Mouse (Mus musculus): ENCODE measurements at regions not wholly inside any gene's neighbourhood (a gene's known extent, or its start where the extent isn't known, plus 50 kb on each side); places are given as distances from the start of the nearest gene placed in this dataset.

- ChIA-PET POLR2A (no interaction called here), CTCF (interaction anchor here (1.0 kb wide), 1 partner anchor 38 kb away, joined by 4 read pairs; no protein-coding TSS in a partner anchor)
- ATAC-seq (no peak), DNase-seq (ENCODE audit: low read depth, low spot score) (no peak)
- in situ Hi-C loops (cut with MboI; ENCODE audit: low pct_unique_long_range_greater_than_20kb), result no loop called here
- TF ChIP-seq CTCF (IDR thresholded peaks at IDR 0.05), result no peak
- H3K27me3 ChIP-seq, result peaks cover 9% of the 10 kb centered on the region
These were observed 158.9 kb downstream of the Tph2 start for GRCm38 (mm10) chr10:115025950-115026349.

GRCm38 (mm10) chr10:115019443-115019842 is 165.4 kb downstream of the Tph2 start:
- CTCF ChIA-PET, result no interaction called here
- no peak for DNase-seq (ENCODE audit: low read depth, low spot score)
- no peak for TF ChIP-seq CTCF (IDR thresholded peaks at IDR 0.05)
- in situ Hi-C loops (cut with MboI; ENCODE audit: low pct_unique_long_range_greater_than_20kb), result no loop called here
- POLR2A ChIA-PET, result no interaction called here
- no peak for ATAC-seq
- H3K27me3 ChIP-seq, result no peaks in the 10 kb centered on the region

GRCm38 (mm10) chr10:115013491-115014001 is 171.3 kb downstream of the Tph2 start:
- ChIA-PET POLR2A (no interaction called here), CTCF (interaction anchor here (1.0 kb wide), 1 partner anchor 9 kb away, joined by 3 read pairs; no protein-coding TSS in a partner anchor)
- DNase-seq (ENCODE audit: low read depth, low spot score) (no peak), ATAC-seq (no peak)
- H3K27me3 ChIP-seq, result peaks cover 9% of the 10 kb centered on the region
- no peak for TF ChIP-seq CTCF (IDR thresholded peaks at IDR 0.05)
- in situ Hi-C loops (cut with MboI; ENCODE audit: low pct_unique_long_range_greater_than_20kb), result no loop called here

DNA sequence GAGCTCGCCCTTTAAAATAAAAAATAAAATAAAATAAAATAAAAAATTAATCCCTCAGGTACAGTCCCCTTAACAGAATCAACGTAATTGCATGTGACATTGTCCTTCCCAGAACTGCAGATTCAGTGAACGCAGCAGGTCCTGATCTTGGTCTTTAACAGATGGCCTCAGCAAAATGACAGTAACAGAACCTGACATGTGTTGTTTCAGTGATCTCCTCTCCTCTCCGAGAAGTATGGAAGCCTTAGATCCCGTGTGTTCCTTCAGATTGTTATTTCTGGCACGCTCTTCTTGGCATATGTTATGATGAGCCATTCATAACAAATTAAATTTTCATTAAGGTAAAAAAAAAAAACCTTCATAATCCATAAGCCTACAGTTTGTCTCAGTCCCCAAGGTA is 171.9 kb downstream of the Tph2 start:
- ATAC-seq (no peak), DNase-seq (ENCODE audit: low read depth, low spot score) (no peak)
- ChIA-PET POLR2A (no interaction called here), CTCF (interaction anchor here (1.0 kb wide), 1 partner anchor 10 kb away, joined by 3 read pairs; no protein-coding TSS in a partner anchor)
- in situ Hi-C loops (cut with MboI; ENCODE audit: low pct_unique_long_range_greater_than_20kb), result no loop called here
- no peak for TF ChIP-seq CTCF (IDR thresholded peaks at IDR 0.05)
- peaks cover 9% of the 10 kb centered on the region for H3K27me3 ChIP-seq

DNA sequence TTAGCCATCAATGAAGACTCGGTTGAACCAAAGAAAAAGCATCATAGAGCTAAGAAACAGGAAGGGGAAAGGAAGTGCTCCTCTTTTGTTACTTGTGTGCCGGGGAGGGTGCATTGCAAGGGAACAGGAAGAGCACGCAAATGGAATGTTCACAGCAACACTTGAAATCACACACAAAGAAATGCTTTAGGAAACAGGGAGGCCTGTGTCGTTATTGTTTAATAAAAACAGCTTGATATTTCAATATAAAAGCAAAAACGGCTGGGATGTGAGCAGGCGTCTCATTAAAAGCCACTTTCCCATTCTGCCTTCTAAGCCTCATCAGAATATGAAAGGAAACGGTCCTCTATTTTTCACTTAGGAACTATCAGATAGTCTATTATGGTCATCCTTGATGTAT is 172.5 kb downstream of the Tph2 start:
- CTCF ChIA-PET, result no interaction called here
- peaks cover 13% of the 10 kb centered on the region for H3K27me3 ChIP-seq
- in situ Hi-C loops (cut with MboI; ENCODE audit: low pct_unique_long_range_greater_than_20kb), result no loop called here
- ATAC-seq, result no peak
- POLR2A ChIA-PET, result no interaction called here
- no peak for TF ChIP-seq CTCF (IDR thresholded peaks at IDR 0.05)
- DNase-seq (ENCODE audit: low read depth, low spot score), result no peak

DNA sequence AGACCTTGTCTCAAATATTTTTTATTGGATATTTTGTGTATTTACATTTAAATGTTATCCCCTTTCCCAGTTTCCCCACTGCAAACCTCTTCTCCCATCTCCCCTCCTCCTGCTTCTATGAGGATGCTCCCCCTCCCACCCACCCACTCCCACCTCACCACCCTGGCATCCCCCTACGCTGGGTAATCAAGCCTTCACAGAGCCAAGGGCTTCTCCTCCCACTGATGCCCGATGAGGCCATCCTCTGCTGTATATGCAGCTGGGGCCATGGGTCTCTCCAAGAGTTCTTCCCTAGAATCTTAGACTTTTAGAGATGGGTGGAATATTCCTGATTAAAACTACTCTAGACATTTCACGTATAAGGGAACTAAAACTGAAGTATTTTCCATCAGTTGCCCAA is 172.9 kb downstream of the Tph2 start:
- in situ Hi-C loops (cut with MboI; ENCODE audit: low pct_unique_long_range_greater_than_20kb), result no loop called here
- POLR2A ChIA-PET, result no interaction called here
- CTCF ChIA-PET, result no interaction called here
- no peak for ATAC-seq
- peaks cover 13% of the 10 kb centered on the region for H3K27me3 ChIP-seq
- TF ChIP-seq CTCF (IDR thresholded peaks at IDR 0.05), result no peak
- no peak for DNase-seq (ENCODE audit: low read depth, low spot score)

DNA sequence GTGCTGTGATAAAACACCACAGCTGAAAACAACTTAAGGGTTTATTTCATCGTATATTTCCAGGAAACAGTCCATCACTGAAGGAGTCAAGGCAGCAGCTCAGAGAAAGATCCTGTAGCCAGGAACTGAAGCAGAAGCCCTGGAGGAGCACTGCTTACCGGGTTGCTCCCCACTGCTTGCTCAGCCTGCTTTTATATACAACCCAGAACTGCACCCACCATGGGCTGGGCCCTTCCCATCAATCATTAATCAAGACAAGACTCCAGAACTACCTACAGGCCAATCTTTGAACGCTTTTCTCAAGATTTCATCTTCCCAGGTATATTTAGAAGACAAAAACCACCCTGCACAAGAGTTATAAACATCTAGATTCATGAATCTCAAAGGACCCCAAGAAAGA is 188.4 kb downstream of the Tph2 start:
- H3K27me3 ChIP-seq, result no peaks in the 10 kb centered on the region
- in situ Hi-C loops (cut with MboI; ENCODE audit: low pct_unique_long_range_greater_than_20kb), result no loop called here
- CTCF ChIA-PET, result no interaction called here
- no peak for TF ChIP-seq CTCF (IDR thresholded peaks at IDR 0.05)
- POLR2A ChIA-PET, result no interaction called here
- ATAC-seq, result no peak
- DNase-seq (ENCODE audit: low read depth, low spot score), result no peak

DNA sequence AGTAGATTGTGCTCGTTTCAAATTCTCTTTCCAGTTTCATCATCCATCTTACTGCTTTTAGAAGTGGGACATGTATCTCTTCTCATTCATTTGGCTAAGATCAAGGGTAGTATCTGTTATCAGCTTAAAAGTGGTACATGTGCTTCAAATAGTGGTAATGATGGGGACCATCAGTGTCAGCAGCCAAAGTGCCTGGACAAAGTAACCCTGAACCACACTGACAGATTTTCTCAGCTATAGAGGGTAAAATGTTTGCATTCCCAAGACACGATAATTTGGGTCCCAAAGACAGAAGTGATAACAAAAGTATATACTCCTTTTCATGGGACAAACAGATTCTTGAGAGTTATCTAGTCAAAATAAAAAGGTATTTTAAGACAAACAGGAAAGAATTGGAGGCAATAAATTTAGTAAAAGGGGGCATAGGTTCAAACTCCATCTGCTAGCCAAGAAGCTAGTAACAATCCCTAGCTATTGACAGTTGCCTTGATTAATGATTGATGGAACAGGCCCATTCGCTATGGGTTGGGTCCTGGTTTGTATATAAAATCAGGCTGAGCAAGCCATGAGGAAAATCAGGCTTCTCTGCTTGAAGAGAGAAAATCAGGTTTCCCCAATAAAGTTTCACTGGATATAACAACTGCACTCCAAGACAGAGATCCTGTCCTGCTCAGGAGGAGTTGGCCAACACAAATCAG is 189.5 kb downstream of the Tph2 start:
- no peak for TF ChIP-seq CTCF (IDR thresholded peaks at IDR 0.05)
- in situ Hi-C loops (cut with MboI; ENCODE audit: low pct_unique_long_range_greater_than_20kb), result no loop called here
- ChIA-PET POLR2A (no interaction called here), CTCF (no interaction called here)
- ATAC-seq (no peak), DNase-seq (ENCODE audit: low read depth, low spot score) (no peak)
- no peaks in the 10 kb centered on the region for H3K27me3 ChIP-seq

DNA sequence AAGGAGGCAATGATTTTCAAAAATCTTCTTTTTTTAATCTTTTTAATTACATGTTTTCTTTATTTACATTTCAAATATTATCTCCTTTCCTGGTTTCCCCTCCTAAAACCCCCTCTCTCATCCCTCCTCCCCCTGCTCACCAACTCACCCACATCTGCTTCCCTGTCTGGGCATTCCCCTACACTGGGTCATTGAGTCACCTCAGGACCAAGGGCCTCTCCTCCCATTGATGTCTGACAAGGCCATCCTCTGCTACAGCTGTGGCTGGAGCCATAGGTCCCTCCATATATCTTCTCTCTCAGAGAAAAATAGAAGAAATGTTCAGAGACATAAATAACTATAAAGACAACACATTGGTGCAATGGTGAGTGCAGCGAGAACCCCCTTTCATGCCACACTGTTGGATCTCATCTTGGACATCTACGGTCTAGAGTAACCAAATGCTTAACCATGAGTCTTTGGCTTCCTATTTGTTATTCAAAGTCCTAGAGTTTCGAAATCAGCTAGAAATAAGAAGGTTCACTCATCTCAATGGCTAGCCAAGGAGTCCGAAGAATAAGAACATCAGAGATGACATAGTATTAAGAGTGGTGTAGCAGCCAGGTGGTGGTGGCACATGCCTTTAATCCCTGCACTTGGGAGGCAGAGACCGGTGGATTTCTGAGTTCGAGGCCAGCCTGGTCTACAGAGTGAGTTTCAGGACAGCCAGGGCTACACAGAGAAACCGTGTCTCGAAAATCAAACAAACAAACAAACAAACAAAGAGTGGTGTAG is 186.5 kb upstream of the Trhde start:
- DNase-seq (ENCODE audit: low read depth, low spot score), result no peak
- in situ Hi-C loops (cut with MboI; ENCODE audit: low pct_unique_long_range_greater_than_20kb), result no loop called here
- no peak for TF ChIP-seq CTCF (IDR thresholded peaks at IDR 0.05)
- ATAC-seq, result no peak
- no peaks in the 10 kb centered on the region for H3K27me3 ChIP-seq
- POLR2A ChIA-PET, result no interaction called here
- CTCF ChIA-PET, result no interaction called here

DNA sequence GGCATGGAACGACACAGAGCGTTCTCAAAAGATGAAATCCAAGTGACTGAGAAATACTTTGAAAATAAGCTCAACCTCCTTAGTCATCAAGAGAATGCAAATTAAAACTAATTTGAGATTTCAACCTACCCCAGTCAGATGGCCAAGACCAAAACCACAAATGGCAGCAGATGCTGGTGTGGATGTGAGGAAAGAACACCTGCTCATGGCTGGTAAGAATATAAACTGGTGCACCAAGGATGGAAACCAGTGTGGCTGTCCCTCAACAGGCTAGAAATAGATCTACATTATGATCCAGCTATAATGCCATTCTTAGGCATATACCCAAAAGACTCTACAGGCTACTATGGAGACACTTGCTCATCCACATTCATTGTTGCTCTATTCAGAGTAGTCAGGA is 170.3 kb upstream of the Trhde start:
- in situ Hi-C loops (cut with MboI; ENCODE audit: low pct_unique_long_range_greater_than_20kb), result no loop called here
- TF ChIP-seq CTCF (IDR thresholded peaks at IDR 0.05), result no peak
- DNase-seq (ENCODE audit: low read depth, low spot score) (no peak), ATAC-seq (no peak)
- ChIA-PET CTCF (no interaction called here), POLR2A (no interaction called here)
- H3K27me3 ChIP-seq, result peaks cover 14% of the 10 kb centered on the region

DNA sequence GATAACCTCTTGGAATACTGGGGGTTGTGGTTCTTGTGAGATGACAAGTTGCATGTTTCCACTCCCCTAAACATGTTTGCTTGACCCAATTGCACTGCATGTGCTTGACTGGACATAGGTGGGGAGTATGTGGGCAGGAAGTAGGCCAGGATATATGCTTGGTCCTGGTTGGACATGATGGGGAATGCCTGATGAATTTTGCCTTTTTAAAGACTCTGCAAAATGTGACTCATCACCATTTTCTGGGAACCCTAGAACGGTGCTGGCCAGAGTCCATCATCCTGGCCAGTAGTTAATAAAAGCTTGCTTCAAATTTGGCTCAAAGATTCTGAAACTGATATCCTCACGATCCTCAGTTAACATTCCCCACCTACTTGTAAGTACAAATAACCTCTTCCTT is 161.5 kb upstream of the Trhde start:
- in situ Hi-C loops (cut with MboI; ENCODE audit: low pct_unique_long_range_greater_than_20kb), result no loop called here
- no peak for ATAC-seq
- no peak for DNase-seq (ENCODE audit: low read depth, low spot score)
- peaks cover 17% of the 10 kb centered on the region for H3K27me3 ChIP-seq
- TF ChIP-seq CTCF (IDR thresholded peaks at IDR 0.05), result no peak
- ChIA-PET CTCF (no interaction called here), POLR2A (no interaction called here)

Data from Patski (cell line).